Mouse (Mus musculus) embryo, embryonic 10 days (tissue): ENCODE data around the gene 4921524J17Rik.
A peak's percentile ranks its signal among the peaks of the same experiment; 100 is the strongest.

Source experiments
- DNase-seq: peaks from one replicate; pipeline ENCODE4 v3.0.0-alpha.2; 2015; ENCODE audit warnings: low spot score

4921524J17Rik gene

DNA sequence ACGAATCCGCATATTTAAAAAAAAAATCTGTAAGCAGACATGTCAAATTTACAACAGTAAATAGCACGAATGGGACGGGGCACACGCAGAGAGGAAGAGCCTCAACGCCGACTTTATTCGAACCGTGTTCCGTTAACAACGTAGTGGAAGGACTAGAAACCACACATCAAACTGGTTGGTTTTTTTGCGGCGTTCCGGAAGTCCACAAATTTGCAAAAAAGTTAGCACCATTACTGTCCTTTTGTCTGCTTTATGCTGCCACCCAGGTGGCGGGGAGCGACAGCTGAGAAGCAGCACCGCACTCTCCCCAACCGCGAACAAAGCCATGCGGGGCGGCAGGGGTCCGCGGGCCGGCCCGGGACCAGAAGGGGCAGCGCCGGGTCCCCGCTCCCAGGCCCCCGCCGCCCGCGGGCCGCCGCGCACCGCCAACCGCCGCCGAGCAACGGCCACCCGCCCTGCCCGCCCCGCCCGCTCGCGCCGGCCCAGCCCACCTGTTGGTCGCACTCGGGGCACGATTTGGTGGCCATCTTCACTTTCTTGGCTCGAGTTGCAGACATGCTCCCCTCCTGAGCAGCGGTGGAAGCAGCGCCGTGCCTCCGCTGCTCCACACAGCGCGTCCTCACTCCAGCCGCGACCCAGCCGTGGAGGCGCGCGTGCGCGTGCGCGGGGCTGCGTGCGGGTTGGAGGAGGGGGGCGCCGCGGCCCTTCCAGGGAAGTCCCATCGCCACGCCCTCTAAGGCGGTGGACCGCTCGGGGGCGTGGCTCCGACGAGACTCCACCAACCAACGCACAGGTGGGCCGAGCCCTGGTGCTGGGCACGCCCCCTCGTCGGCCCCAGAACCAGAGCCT is at the start of gene 4921524J17Rik:
4921524J17Rik (minus strand) TSS at position 666 of the 849 bp plus-strand sequence.
- DNase-seq, result peak; percentile 98

DNA sequence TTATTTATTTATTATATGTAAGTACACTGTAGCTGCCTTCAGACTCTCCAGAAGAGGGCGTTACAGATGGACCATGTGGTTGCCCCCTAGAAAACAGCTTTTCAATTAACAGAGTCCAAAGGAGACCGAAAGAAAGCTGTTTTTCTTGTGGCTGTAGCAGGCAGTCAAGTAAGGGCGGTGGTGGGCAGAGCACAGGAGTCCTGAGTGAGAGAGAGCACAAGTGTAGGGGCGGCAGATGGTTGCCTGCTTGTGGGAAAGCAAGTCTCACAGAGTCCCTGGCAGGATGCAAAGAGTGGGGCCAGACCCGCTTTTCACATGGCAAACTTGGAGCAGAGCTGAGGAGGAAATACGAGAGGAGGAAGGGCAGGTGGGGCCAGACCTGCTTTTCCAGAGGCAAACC is 49.8 kb upstream of the 4921524J17Rik start:
- DNase-seq, result no peak

DNA sequence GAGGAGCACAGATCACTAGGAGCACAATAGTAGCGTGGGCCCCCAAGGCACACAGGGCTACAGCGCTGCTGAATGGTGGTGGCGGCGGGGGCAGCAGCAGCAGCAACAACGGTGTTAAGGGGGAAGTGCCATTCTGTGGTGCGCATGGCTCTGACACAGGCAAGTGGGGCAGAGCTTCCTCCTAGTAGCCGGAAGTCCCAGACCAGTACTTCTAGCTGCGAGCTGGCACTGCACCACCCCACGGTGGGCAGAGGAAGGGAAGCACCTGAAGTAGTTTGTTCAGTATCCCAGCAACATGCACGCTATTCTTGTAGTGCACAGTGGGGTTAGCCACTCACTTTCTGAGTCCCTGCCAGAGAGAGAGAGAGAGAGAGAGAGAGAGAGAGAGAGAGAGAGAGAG is 49.3 kb upstream of the 4921524J17Rik start:
- no peak for DNase-seq

DNA sequence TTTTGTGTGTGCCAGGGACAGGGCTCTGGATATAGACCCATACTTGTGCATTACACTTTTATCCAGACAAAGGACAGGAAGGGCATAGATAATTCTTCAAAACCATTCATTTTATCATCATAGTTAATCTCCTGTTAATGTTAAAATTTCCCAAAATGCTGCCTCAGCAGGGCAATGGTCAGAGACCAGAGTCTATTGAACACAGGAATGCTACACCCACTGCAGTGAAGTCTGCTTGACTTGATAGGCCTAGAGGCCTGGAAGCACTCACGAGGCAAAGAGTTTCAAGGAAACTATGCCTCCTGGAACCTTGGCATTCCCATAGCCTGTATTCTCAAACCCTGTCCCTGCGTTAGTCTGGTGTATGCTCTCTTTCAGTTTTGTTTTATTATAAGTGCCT is 47.1 kb upstream of the 4921524J17Rik start:
- DNase-seq, result no peak

DNA sequence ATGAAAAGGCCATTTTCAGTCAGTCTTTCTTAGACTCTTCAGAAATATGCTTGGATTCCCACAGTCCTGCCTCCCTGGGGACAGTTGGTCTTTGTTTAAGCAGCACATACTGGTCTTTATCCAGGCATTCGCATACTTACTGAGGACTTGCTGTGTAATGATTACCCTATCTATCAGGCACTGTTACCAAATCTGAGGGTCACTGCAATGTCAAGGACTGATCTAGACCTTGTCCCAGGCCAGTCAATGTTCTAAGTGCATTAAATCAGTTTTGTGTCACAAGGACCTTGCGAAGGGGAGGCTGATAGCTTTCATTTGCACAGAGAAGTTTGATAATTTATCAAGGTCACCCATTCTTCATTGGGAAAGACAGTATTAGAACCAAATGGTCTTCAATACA is 45.8 kb upstream of the 4921524J17Rik start:
- DNase-seq, result no peak

DNA sequence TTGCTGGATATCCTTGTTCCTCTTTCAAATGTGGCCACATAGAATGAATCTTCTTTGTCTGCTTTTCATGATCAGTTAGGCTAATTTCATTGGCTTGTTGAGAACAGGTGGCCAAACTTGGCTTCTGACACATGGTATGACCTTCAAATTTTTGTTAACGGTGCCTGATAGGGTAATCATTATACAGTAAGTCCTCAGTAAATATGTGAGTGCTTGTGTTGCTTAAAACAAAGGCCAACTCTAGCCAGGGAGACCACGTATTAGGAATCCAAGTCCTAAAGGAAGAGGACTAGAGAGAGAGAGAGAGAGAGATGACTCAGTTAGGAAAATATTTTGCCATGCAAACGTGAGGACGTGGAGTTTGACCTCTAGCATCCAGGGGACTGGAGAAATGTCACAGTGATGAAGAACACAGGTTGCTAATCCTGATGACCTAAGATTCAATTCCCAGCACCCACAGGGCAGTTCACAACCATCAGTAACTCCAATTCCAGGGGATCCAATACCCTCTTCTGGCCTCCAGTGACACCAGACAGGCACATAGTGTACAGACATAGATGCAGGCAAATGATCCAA is 44.4 kb upstream of the 4921524J17Rik start:
- DNase-seq, result no peak

DNA sequence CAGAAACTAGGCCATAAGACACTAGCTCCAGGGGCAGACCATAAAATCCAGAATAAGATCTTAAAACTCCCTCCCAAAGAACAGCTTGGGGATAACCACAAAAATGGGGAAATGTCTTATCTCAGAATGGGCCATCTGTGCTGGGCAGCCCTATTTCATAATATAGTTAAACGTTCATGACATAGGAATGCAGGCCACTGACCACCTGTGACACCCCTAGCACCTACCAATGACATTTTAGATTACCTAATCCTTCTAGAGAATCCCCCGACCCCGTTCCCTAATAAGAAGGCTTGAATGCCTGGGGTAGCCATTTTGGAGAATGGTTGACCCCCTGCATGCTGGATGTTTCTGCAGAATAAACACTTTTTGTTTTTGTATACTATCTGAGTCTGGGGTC is 42.3 kb upstream of the 4921524J17Rik start:
- DNase-seq, result no peak

DNA sequence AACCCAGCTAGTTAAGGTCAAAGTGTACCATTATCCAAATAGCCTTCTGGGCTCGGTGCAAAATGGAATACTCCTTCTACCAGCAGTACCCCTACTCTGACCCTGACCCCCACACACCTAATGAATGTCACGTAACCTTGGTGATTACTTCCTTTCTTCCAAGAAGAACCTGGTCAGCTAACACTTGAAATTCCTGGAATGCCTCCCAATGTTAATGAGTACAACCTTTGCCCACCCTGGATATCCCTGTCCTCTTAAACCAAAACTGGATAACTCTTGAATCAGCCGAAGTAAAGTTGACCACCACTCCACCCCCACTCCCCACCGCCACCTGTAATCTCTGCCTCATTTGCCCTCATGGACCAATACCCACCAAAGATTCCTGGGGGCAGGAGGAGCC is 40.6 kb upstream of the 4921524J17Rik start:
- DNase-seq, result no peak

DNA sequence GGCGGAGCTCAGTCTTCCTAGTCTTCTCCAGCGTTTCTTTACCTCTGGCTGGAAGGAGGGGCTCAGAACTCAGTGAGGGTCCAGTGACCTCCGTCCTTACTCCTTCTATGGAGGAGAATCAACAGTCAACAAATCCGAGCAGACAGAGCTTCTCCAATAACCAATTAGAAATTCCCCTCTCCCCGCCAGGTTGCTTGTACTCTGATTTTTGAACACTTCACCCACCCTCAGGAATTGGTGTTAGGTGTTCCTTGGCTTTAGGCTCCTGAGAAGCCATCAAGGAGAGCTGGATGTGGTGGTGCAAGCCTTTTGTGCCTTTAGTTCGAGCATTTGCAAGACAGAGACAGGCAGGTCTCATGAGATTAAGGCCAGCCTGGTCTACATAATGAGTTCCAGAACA is 40.2 kb upstream of the 4921524J17Rik start:
- no peak for DNase-seq

DNA sequence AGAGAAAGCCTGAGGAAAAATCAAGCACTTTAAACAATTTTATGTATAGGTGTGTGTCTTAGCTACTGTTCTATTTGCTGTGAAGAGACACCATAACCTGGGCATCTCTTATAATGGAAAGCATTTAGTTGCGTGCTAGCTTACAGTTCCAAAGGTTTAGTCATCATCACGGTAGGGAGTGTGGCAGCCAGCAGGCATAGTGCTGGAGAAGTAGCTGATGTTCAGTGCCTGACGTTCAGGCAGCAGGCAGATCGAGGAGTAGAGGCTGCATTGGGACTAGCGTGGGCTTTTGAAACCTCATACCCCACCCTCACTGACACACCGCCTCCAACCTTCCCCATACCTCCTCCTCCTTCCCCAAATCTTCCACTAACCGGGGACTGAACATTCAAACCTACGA is 38.1 kb upstream of the 4921524J17Rik start:
- DNase-seq, result no peak

DNA sequence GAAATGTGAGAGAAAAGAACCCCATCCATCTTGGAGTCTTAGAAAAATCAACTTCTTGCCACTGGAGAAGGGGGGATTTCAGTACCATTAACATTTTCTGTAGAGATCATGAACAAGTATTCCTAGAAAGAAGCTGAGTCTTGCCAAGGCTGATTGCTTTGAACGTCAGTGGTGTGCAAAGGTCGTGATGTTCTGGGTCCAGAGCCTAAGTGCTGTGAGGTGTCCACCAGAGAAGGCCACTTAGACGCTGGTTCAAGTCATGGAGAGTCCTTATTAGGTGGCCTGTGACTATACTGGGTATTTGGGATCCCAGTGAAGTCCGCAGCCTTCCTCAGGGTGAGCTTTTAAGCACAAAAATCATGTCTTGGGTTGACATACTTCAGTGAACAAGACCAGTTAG is 33.4 kb upstream of the 4921524J17Rik start:
- no peak for DNase-seq

DNA sequence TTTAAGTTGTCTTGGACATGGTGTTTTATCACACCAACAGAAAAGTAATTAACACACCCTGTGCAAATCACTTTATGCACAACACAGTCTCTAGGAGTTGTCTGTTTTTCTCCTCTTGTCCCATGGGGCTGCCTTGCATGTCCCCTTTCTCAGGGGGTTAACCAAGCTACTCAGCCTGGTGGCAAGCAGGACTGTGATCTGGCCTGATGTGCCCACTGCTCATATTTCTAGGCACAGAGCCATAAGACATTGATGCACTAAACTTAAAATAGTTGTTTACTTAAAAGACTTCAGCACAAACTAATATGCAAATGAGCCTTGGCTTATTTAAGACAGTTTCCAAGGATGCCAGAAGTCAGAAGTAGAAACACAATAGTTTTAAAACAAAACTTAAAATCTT is 31.7 kb upstream of the 4921524J17Rik start:
- DNase-seq, result no peak

DNA sequence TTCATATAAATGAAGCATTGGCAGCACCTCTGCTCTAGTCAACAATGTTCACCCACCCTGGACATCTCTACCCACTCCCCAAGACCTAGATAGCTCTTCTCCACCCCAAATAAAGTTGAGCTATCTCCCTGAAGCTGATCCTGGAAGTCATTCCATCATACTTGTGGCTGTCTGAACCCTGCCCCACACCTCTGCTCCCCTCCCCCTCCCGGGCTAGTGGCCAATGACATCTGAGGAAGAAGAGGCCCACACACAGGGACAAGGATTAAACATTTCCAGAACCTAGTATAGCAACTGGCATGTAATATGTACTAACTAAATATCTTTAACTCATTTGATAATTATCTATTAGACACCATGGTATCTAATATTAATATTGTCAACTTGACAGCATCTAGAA is 29.8 kb upstream of the 4921524J17Rik start:
- no peak for DNase-seq

DNA sequence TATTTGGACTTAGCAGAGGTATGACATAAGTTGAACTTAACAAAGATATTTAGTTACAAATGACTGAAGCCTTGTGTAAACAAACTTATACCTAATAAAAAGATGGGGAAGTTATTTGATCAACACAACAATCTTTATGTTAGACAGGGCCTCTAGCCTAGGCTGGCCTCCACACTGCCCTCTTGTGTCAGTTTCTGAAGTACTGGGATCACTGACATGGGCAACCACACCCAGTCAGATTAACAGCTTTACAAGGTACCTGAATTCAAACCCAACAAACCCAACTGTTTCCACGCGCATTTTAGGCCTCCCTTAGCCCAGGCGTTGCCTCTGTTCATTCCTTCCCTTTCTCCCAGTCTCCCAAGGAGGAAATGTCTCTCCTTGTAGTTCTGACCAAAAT is 28.7 kb upstream of the 4921524J17Rik start:
- DNase-seq, result peak; percentile 33

DNA sequence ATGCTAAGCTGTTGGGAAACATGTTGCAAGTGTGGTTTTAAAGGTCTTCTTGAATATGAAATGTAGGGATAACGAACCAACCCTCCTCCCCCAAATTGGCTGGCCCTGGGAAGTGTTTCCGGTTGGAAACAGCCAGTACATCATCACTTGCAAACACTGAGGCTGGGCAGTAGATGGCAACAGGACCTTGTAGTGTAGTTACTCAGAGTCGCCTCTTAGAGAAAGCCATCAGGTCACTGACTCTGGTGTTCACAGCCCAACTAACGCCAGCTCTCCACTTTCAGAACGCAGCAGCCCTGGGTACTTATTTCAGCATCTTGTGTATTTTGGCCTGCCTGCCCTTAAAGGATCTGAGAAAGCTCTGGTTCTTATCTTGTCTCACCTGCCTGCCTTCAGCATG is 28.2 kb upstream of the 4921524J17Rik start:
- no peak for DNase-seq

DNA sequence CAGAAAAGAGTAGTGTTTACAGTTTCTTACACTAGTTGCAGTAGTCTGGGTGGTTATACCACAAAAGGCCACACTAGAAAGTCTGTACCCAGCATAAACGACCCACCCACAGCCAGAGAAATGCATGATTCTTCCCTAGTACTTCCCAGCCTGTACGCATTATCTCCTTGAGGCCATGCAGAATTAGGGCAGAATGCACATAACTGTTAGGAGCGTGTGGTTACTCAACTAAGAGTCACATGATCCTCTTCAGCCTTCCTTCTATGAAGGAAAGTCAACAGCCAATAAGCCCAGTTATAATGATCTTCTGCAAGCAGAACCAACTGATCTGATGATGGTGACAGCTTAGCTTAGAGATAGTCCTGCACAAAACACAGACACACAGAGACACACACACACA is 26.9 kb upstream of the 4921524J17Rik start:
- DNase-seq, result no peak

DNA sequence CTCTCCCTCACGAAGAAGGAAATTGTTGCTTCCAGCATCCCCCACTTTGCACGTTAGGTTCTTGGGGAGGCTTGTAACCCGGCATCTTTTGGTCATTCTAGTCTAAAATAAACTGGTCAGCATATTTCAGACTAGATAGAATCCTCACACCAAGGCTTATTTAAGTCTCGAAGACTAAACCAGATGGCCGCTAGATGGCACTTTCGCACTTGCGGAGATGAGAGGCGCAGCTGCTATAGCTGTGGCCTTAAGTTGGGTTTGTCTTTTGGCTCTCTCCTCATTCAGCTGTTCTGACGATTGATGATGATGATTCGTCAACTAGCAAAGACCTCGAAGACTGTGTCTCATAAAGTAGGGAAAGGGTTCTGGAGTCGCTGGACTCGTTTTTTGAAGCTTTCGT is 23.9 kb upstream of the 4921524J17Rik start:
- peak; percentile 93 for DNase-seq

DNA sequence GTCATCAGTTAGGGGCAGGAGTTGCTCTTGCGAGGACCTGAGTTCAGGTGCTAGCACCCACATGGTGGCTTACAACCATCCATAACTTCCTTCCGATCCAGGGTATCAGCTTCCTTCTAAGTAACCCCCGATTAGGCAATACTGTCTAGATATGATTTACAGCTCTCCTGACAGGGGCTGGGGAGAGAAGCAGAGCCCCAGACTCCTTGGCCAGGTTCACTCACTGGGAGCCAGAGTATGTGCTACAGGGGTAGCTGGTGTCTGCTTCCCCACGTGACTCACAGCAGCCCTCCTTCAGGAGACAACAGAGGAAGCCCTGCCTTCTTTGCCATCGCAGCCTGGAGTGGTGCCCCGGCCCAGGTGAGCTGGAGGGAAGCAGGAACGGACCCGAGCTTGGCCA is 22.1 kb upstream of the 4921524J17Rik start:
- no peak for DNase-seq

DNA sequence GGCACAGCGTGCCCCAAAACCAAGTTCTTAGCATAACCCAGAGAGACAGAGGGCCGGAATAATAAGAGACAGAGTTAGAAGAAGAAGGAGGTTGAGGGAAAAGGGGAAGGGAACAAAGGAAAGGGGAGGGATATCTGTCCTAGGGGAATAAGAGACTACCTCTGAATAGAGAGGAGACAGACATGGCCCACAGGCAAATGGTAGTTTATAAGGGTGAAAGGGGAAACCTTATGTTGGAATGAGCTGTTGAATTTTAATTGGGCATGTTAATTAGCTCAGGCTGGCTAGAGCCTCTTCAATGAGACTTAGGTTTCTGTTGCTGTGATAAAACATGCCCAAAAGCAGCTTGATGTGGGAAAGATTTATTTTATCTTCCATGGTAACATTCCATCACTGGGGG is 20.6 kb upstream of the 4921524J17Rik start:
- no peak for DNase-seq

DNA sequence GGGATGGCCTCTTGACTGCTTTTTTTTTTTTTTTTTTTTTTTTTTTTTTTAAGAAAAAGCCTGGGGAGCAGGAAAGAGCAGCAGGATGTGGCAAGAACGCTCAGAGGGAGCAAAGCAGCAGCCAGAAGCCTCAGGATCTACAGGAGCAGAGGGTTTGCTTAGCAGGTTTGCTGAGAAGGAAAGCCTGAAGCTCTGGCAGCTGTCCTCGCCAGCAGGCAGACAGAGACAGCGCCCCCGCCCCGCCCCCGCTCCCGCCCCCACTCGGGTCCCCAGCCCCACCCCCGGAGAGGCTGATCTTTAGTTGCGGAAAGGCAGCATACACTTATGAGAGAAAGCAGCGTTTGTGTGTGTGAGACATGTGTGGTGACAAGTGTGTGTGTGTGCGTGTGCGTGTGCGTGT is 19.7 kb upstream of the 4921524J17Rik start:
- DNase-seq, result no peak

DNA sequence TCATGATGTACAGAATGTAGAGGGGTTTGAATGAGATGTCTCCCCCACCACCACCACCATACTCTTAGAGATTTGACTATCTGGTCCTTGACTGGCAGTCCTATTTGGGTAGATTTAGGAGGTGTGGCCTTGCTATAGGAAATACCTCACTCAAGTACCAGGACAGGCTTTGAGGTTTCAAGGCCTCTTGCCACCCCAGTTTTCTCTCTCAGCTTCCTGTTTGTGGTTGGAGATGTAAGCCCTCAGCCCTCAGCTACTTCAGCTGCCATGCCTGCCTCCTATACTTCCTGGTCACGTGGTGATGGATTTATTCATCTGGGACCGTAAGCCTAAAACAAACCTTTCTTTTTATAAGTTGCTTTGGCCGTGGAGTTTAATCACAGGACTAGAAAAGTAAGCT is 17.7 kb upstream of the 4921524J17Rik start:
- no peak for DNase-seq

DNA sequence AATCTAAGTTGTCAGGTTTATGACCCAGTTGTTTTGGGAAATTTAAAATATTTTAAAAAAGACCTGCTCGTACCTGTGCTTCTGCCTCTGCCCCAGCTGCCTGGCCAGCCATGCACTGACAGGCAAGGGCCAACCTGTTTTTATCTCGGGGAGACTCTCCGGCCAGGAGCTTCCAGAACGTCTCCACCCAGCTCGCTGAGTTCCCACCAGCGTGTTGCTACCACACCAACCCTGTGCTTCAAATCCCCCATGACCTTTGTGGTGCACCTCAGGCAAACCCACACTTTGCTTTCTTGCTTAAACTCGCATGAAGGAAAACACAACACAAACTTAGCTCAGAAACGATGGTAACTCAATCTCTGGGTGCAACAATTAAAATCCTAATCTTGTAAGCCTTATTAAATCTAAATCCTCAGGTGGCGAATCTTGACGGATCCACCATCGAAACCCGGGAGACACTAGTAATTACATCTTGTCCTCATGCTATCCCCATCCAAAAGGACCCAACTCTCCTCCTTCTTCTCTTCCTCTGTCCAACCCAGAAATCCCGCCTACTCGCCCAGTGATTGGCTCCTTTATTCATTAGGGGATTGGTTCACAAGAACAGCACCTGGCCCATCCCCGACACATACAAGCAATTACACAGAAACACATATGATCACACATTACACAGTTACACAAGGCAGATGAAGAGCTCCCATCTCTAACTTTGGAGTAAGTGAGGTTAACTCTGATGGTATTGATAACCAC is 13.5 kb upstream of the 4921524J17Rik start:
- DNase-seq, result no peak

DNA sequence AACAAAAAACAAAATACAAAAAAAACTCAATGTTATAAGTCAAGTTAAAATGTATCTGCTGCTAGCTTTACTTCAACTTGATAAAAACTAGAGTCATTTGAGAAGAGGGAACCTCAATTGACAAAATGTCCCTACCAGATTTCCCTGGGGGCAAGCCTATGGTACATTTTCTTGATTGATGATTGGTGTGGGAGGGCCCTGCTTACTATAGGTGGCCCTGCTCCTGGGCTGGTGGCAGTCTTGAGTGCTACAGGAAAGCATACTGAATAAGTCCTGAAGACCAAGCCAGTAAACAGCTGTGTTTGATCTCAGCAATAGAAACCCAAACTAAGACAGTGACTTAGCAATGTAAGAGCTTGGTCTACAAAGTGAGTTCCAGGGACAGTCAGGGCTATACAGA is 11.5 kb upstream of the 4921524J17Rik start:
- DNase-seq, result no peak
